Mouse (Mus musculus) B cell, adult 67 days (primary cell): ENCODE results near the gene Eif4g1. TPM values are rescaled to one million over a fixed set of nuclear protein-coding genes. Genes with fewer than 3 reads are reported as not detected.

Experiments used
- total RNA-seq, 2 experiments: library from RNA; stranded (reverse); gene quantifications; 4 replicates each; pipeline ENCODE4 v1.2.4; 2023

The Eif4g1 gene
- total RNA-seq = 100 to 1,000 TPM; 321 to 333 TPM

GRCm38 (mm10) chr16:20668013-20668412 is at the start of gene Eif4g1:
Gene Eif4g1, plus strand, starts transcription at chr16:20668313.

GRCm38 (mm10) chr16:20621191-20621990 is 46.7 kb upstream of the Eif4g1 start, which contains the start of gene Camk2n2:
Gene Camk2n2, minus strand, starts transcription at chr16:20621287.

GRCm38 (mm10) chr16:20629731-20630634 is 38.1 kb upstream of the Eif4g1 start, which contains the start of gene Ece2:
Gene Ece2, plus strand, starts transcription at chr16:20629828.

GRCm38 (mm10) chr16:20651076-20651946 is 16.8 kb upstream of the Eif4g1 start, which contains the start of gene Psmd2:
Gene Psmd2, plus strand, starts transcription at chr16:20651652.

GRCm38 (mm10) chr16:20693111-20693701 is 25.1 kb downstream of the Eif4g1 start, which contains the start of gene Fam131a:
Gene Fam131a, plus strand, starts transcription at chr16:20693241.

GRCm38 (mm10) chr16:20717181-20717977 is 49.3 kb downstream of the Eif4g1 start, which contains the start of the genes Polr2h and Clcn2:
Gene Polr2h, plus strand, starts transcription at chr16:20717665.
Gene Clcn2, minus strand, starts transcription at chr16:20717746.

GRCm38 (mm10) chr16:20732925-20733730 is 65.0 kb downstream of the Eif4g1 start, which contains the start of gene Chrd:
Gene Chrd, plus strand, starts transcription at chr16:20733127.

GRCm38 (mm10) chr16:20733731-20734730 is 65.9 kb downstream of the Eif4g1 start, which contains the start of gene Thpo:
Gene Thpo, minus strand, starts transcription at chr16:20734511.

Other genes with a start within 250 kb of the Eif4g1 start
- 10 to 100 TPM; 26.9 to 35.2 TPM for gene Abcc5, start 241.9 kb upstream of the Eif4g1 start, total RNA-seq
- gene Eif2b5, start 169.5 kb upstream of the Eif4g1 start, total RNA-seq = 10 to 100 TPM; 45.2 to 48.4 TPM
- gene Dvl3, start 151.3 kb upstream of the Eif4g1 start, total RNA-seq = 10 to 100 TPM; 44.6 to 48.6 TPM
- 100 to 1,000 TPM; 196 to 208 TPM for gene Ap2m1, start 132.8 kb upstream of the Eif4g1 start, total RNA-seq
- 100 to 1,000 TPM; 121 to 127 TPM for gene Abcf3, start 119.7 kb upstream of the Eif4g1 start, total RNA-seq
- under 1 TPM in 1 of 2 experiments, not detected in 1; 0.27 TPM for gene Vwa5b2, start 78.8 kb upstream of the Eif4g1 start, total RNA-seq
- 1 to 10 TPM; 3.9 to 4.0 TPM for gene Eef1akmt4, start 56.7 kb upstream of the Eif4g1 start, total RNA-seq
- not detected for gene Gm49333, start 56.7 kb upstream of the Eif4g1 start, total RNA-seq
- 10 to 100 TPM; 10.9 to 13.9 TPM for gene Alg3, start 56.6 kb upstream of the Eif4g1 start, total RNA-seq
- gene Camk2n2, start 47.0 kb upstream of the Eif4g1 start, total RNA-seq = not detected
- not detected for gene Ece2, start 38.5 kb upstream of the Eif4g1 start, total RNA-seq
- 100 to 1,000 TPM; 113 to 130 TPM for gene Psmd2, start 16.7 kb upstream of the Eif4g1 start, total RNA-seq
- gene Fam131a, start 24.9 kb downstream of the Eif4g1 start, total RNA-seq = 1 to 10 TPM; 1.2 to 4.0 TPM
- gene Polr2h, start 49.4 kb downstream of the Eif4g1 start, total RNA-seq = 10 to 100 TPM; 12.8 to 16.9 TPM
- 1 to 10 TPM; 3.5 to 3.9 TPM for gene Clcn2, start 49.4 kb downstream of the Eif4g1 start, total RNA-seq
- gene Chrd, start 64.8 kb downstream of the Eif4g1 start, total RNA-seq = not detected
- not detected for gene Thpo, start 66.2 kb downstream of the Eif4g1 start, total RNA-seq